In genomic region chr5:113992339-113992831, GRCm38 (mm10) we compare ENCODE assay signal across 8 mouse cellular contexts. TPM values are rescaled to one million over a fixed set of nuclear protein-coding genes. Genes with fewer than 3 reads are reported as not detected.
DNase-seq lines count a peak whose midpoint lies in the region; ATAC-seq lines count a peak whose summit lies in the region.

No protein-coding gene starts in this region.

- H3K4me2 ChIP-seq in kidney, embryonic 15.5 days, result peak overlapping the region; percentile 77

- peaks cover 47% of the 10 kb centered on the region for H3K4me1 ChIP-seq in kidney, embryonic 15.5 days

- peak overlapping the region; percentile 81 for H3K9ac ChIP-seq in kidney, embryonic 15.5 days

- peaks cover 17% of the 10 kb centered on the region for H3K36me3 ChIP-seq in kidney, embryonic 15.5 days

- peak; percentile 60 to 72 for DNase-seq in CD8-positive naive resting alpha-beta T cell, adult 2 months (ENCODE audit: low read depth in 2 of 2, low spot score in 2 of 2)
- DNase-seq in R1 (ENCODE audit: low read depth, low spot score), result peak; percentile 21
- peak; percentile 23 to 60 for DNase-seq in gastrocnemius, postnatal 4 days (ENCODE audit: low spot score in 2 of 2)
- DNase-seq in lung, postnatal 25 days (ENCODE audit: low spot score), result peak; percentile 85
- DNase-seq in spleen, postnatal 10 days (ENCODE audit: low spot score in 2 of 2), result peak; percentile 62 to 90
- DNase-seq in urinary bladder, postnatal 25 days (ENCODE audit: low spot score), result no peak
- DNase-seq in adrenal gland, postnatal 25 days, result no peak

- no peak for ATAC-seq in kidney, embryonic 15.5 days (replicated peaks; ENCODE audit: low FRiP score)

- H3K4me3 ChIP-seq in kidney, embryonic 15.5 days (replicated peaks), result peak overlapping the region; percentile 88

- H3K27ac ChIP-seq in kidney, embryonic 15.5 days, result peak overlapping the region; percentile 92

- 10% methylated on average over 12 of the region's 12 CpGs for WGBS in kidney, embryonic 15.5 days

- H3K9me3 ChIP-seq in kidney, embryonic 15.5 days (replicated peaks), result no peaks in the 10 kb centered on the region

- H3K27me3 ChIP-seq in kidney, embryonic 15.5 days, result no peaks in the 10 kb centered on the region

RNA-seq across cellular contexts. Expression of gene Ssh1, which starts 1.3 kb away (rescaled TPM):
- 10 to 100 TPM; 20.2 to 21.1 TPM for total RNA-seq in gastrocnemius, postnatal 4 days (2021)
- polyA plus RNA-seq in kidney, embryonic 15.5 days (2015; fragmentation: Nextera tagmentation; extraction: Ambion mirVana), result 14.7 and 18.3 TPM in 2 replicates
- total RNA-seq in adrenal gland, postnatal 25 days (2021), result 18.9 and 22.7 TPM in 2 replicates

RNA-seq across cellular contexts. Expression of gene Dao, which starts 11.1 kb away (rescaled TPM):
- not detected for total RNA-seq in gastrocnemius, postnatal 4 days (2021)
- polyA plus RNA-seq in kidney, embryonic 15.5 days (2015; fragmentation: Nextera tagmentation; extraction: Ambion mirVana), result 14.2 and 14.9 TPM in 2 replicates
- total RNA-seq in adrenal gland, postnatal 25 days (2021), result not detected in 2 replicates

Comparison
In these comparisons a context has a peak if more than half of its experiments do, and no peak if none do; other contexts are left out.
1. DNase-seq: peak in CD8-positive naive resting alpha-beta T cell, adult 2 months (2 of 2), R1 (single experiment), gastrocnemius, postnatal 4 days (2 of 2), lung, postnatal 25 days (single experiment) and spleen, postnatal 10 days (2 of 2); none in urinary bladder, postnatal 25 days (single experiment) and adrenal gland, postnatal 25 days (single experiment).